Mouse (Mus musculus) liver, embryonic 14.5 days (tissue): ENCODE measurements around the gene Cobll1. TPM values are rescaled to one million over a fixed set of nuclear protein-coding genes. Genes with fewer than 3 reads are reported as not detected.
A peak's percentile ranks its signal among the peaks of the same experiment; 100 is the strongest.

ENCODE experiments used
- ATAC-seq: fragments of 200-750 bp; cut with Nextera tagmentation; 2 replicates; pipeline ENCODE4 v1.8.0; 2017; ENCODE audit warnings: moderate number of reproducible peaks, mild to moderate bottlenecking, moderate library complexity; ENCODE audit not compliant: insufficient read depth
- DNase-seq, 3 experiments: peaks; one replicate each; pipeline ENCODE4 v3.0.0-alpha.2; 2012 to 2013; ENCODE audit warnings: low read depth in 3 of 3, low spot score in 3 of 3
- H3K27ac ChIP-seq: fragments of 300-500 bp; sonication (generic); 2 replicates; pipeline ENCODE4 v1.5.1; 2014; ENCODE audit warnings: moderate library complexity, mild to moderate bottlenecking, control low read depth, inconsistent platforms
- H3K27me3 ChIP-seq: fragments of 300-500 bp; sonication (generic); 2 replicates; pipeline ENCODE4 v1.6.1; 2014; ENCODE audit warnings: mild to moderate bottlenecking, low read length, moderate library complexity; ENCODE audit not compliant: control insufficient read depth, insufficient read depth
- H3K36me3 ChIP-seq: fragments of 300-500 bp; sonication (generic); replicated peaks from 2 replicates; pipeline ENCODE4 v1.6.1; 2014; ENCODE audit warnings: low read depth; ENCODE audit not compliant: control insufficient read depth, insufficient read depth
- H3K4me1 ChIP-seq, 2 experiments: fragments of 200-500 bp in 1 of 2; fragments of 300-500 bp in 1 of 2; sonication (generic) in 1 of 2; replicated peaks; 2 replicates each; pipeline ENCODE4 v1.6.1; 2012 to 2014; ENCODE audit warnings: antibody characterized with exemption in 1 of 2, inconsistent platforms in 1 of 2, low read length in 1 of 2; ENCODE audit not compliant: control insufficient read depth in 2 of 2, insufficient read depth in 2 of 2
- H3K4me2 ChIP-seq: fragments of 300-500 bp; sonication (generic); 2 replicates; pipeline ENCODE4 v1.6.1; 2014; ENCODE audit warnings: low read depth, mild to moderate bottlenecking, control low read depth, moderate library complexity
- H3K4me3 ChIP-seq, 2 experiments: fragments of 200-500 bp in 1 of 2; fragments of 300-500 bp in 1 of 2; sonication (generic) in 1 of 2; 2 replicates each; pipeline ENCODE4 v1.5.1; 2012 to 2014; ENCODE audit warnings: low read depth in 2 of 2, low read length in 2 of 2, mild to moderate bottlenecking in 2 of 2, control low read depth in 1 of 2, inconsistent platforms in 1 of 2, moderate library complexity in 1 of 2; ENCODE audit not compliant: insufficient read depth in 1 of 2
- H3K9ac ChIP-seq: fragments of 300-500 bp; sonication (generic); replicated peaks from 2 replicates; pipeline ENCODE4 v1.6.1; 2014; ENCODE audit warnings: mild to moderate bottlenecking, control low read depth, moderate library complexity
- H3K9me3 ChIP-seq: fragments of 300-500 bp; sonication (generic); 2 replicates; pipeline ENCODE4 v1.6.1; 2016; ENCODE audit warnings: low read length, mixed read lengths; ENCODE audit not compliant: control insufficient read depth
- CTCF ChIP-seq: IDR thresholded peaks from 2 replicates; pipeline ENCODE4 v1.5.1; 2016; ENCODE audit warnings: antibody characterized with exemption, low read depth, control low read depth
- EP300 ChIP-seq: IDR thresholded peaks from 2 replicates; pipeline ENCODE4 v1.6.1; 2016; ENCODE audit warnings: antibody characterized with exemption, low read depth
- WGBS: fragments of 180-500 bp; shearing (Covaris S2); extraction: QIAGEN DNeasy Blood & Tissue Kit; methylation state at CpG from one replicate; pipeline ENCODE4 v1.1.7; 2014; ENCODE audit not compliant: insufficient replicate concordance; 5-methylcytosine and 5-hydroxymethylcytosine counted together
- polyA plus RNA-seq, 2 experiments: library from polyadenylated mRNA; depleted of rRNA in 1 of 2; stranded (reverse) in 1 of 2; unstranded in 1 of 2; fragments of >200 nt; fragmentation: Nextera tagmentation in 1 of 2; extraction: Ambion mirVana in 1 of 2; gene quantifications; 2 replicates each; pipeline versions ENCODE4 v1.2.1 to v1.2.3; 2012 to 2014

Gene Cobll1
- polyA plus RNA-seq, 2 experiments, result 2.6 to 3.3 TPM

DNA sequence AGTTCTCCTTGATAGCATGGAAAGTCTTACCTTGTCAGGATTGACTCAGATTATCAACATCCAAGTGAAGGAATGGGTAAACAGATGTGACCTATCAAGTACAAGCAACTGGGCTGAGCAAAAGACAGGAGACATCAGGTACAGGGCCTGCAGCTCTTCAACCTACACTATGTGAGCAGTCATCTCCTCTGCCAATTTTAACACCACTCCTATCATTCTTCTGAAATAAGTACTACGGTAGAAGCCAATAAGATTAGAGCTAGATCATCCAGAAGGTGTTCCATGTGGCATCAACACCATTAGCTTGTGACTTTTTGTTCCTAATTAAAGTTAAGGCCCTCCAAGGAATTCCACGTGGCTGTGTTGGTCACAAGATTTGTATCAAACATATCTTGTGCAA, 121.3 kb downstream of the Cobll1 start:
- H3K9ac ChIP-seq, result no peak overlapping the region
- no peaks in the 10 kb centered on the region for H3K4me1 ChIP-seq
- TF ChIP-seq EP300 (no peak), CTCF (no peak)
- DNase-seq (no peak), ATAC-seq (no peak)
- H3K36me3 ChIP-seq, result no peaks in the 10 kb centered on the region
- WGBS, result 52% methylated on average over 2 of the region's 2 CpGs
- no peaks in the 10 kb centered on the region for H3K9me3 ChIP-seq
- no peak overlapping the region for H3K4me3 ChIP-seq
- H3K27me3 ChIP-seq, result no peaks in the 10 kb centered on the region
- no peak overlapping the region for H3K27ac ChIP-seq
- H3K4me2 ChIP-seq, result no peak overlapping the region

DNA sequence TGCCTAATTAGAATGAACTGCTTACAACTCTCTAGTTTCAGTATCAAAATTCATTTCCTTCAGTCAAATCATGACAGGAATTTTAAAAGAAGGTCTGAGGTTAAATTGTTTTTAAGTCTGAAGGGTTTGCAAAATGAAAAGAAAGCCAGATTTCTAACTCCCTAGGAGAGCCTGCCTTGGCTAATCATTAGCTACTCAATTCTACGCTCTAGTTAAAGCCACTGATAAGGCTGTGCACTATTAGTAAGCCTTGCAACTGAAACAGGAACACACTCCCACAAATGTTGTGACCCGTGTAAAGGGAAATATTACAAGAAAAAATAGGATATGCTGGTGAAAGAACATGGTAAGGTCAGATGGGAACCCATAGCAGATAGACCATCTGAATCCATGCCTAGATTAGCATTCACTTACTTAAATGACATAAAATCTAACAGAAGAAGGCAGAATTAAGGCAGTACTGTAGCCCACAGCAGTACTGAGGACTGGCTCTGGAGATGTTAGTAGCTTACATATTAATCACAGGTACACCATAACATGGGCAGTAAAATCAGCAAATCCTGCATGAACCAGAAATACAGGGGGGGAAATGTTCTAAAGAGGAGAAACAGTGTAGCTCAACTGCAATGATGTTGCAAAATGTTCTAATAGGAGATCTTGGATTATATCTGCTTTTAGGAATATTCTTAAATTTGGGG, 122.6 kb downstream of the Cobll1 start:
- H3K9me3 ChIP-seq, result no peaks in the 10 kb centered on the region
- peak overlapping the region; percentile 15; the same call in 1 of the 2 replicates for H3K4me2 ChIP-seq
- no peaks in the 10 kb centered on the region for H3K4me1 ChIP-seq
- ATAC-seq, result no peak
- no peak overlapping the region for H3K9ac ChIP-seq
- TF ChIP-seq EP300 (no peak), CTCF (no peak)
- no peak for DNase-seq
- H3K27me3 ChIP-seq, result no peaks in the 10 kb centered on the region
- H3K4me3 ChIP-seq, result no peak overlapping the region
- H3K27ac ChIP-seq, result no peak overlapping the region
- WGBS, result 41% methylated on average over 2 of the region's 2 CpGs
- H3K36me3 ChIP-seq, result no peaks in the 10 kb centered on the region

DNA sequence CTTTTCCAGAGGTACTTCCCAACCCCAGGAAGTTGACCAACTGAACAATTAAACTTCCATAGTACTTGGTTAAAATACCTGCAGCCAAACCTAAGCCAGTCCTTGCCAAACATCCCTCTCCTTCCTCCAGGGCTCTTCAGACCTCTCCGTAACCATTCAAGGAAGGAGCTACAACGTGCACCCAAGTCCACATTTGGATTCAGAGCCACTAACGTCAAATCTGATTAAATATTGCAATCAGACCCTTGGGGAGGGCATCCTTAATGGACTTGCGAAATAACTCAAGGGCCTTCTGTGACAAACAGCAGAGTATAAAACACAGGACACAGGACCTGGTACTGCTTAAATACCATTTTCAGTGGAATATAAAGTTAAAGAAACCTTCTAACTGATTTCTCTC, 126.0 kb downstream of the Cobll1 start:
- no peak overlapping the region for H3K27ac ChIP-seq
- 51% methylated on average over 4 of the region's 4 CpGs for WGBS
- no peak overlapping the region for H3K4me3 ChIP-seq
- no peaks in the 10 kb centered on the region for H3K9me3 ChIP-seq
- no peaks in the 10 kb centered on the region for H3K4me1 ChIP-seq
- no peaks in the 10 kb centered on the region for H3K36me3 ChIP-seq
- no peaks in the 10 kb centered on the region for H3K27me3 ChIP-seq
- TF ChIP-seq CTCF, result no peak
- TF ChIP-seq EP300, result no peak
- ATAC-seq, result no peak
- H3K4me2 ChIP-seq, result no peak overlapping the region
- no peak overlapping the region for H3K9ac ChIP-seq
- no peak for DNase-seq

DNA sequence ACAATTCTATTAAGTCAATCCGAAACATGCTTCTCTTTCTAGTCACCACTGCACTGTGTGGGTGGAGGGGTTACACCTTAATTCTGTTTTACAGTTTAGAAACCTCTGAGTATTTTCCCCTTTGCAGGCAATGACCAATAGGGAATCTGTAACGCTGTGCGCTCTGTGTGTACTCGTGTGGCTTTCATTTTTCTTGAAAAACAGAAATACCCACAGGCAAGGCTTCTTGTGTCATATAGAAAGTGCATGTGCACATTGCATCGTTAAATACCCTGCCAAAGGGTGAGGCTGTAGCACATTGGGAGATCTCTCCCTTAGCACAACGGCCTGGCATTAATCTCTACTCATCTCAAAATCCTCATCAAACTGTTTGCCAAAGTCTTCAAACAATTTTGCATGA, 134.6 kb downstream of the Cobll1 start:
- 63% methylated on average over 6 of the region's 6 CpGs for WGBS
- no peak overlapping the region for H3K9ac ChIP-seq
- H3K36me3 ChIP-seq, result no peaks in the 10 kb centered on the region
- no peak overlapping the region for H3K4me2 ChIP-seq
- DNase-seq, result no peak
- H3K27me3 ChIP-seq, result no peaks in the 10 kb centered on the region
- TF ChIP-seq CTCF, result no peak
- no peak for TF ChIP-seq EP300
- H3K27ac ChIP-seq, result no peak overlapping the region
- ATAC-seq, result no peak
- no peaks in the 10 kb centered on the region for H3K4me1 ChIP-seq
- H3K9me3 ChIP-seq, result no peaks in the 10 kb centered on the region
- H3K4me3 ChIP-seq, result no peak overlapping the region

DNA sequence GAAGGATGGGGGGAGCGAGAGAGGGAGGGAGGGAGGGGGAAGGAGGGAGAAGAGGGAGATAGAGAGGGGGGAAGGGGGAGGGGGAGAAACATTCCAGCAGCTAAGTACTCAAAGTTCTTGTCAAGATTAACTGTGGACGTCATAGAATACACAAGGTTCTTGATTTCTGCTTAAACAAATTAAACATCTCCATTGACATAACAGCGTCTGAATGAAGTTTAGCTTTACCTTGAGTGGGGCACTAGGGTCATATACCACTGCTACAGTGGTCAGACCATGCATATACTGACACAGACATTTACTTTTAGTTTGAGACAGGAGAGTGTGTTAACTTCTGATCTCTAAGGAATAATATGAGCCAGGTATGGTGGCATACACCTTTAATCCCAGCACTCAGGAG, 135.4 kb downstream of the Cobll1 start:
- DNase-seq, result no peak
- Histone ChIP-seq H3K9ac (no peak overlapping the region), H3K36me3 (no peaks in the 10 kb centered on the region), H3K4me3 (no peak overlapping the region), H3K4me1 (no peaks in the 10 kb centered on the region), H3K4me2 (no peak overlapping the region), H3K27ac (no peak overlapping the region), H3K27me3 (no peaks in the 10 kb centered on the region), H3K9me3 (no peaks in the 10 kb centered on the region)
- no peak for TF ChIP-seq CTCF
- no peak for TF ChIP-seq EP300
- 43% methylated on average over 3 of the region's 3 CpGs for whole genome bisulfite sequencing
- no peak for ATAC-seq
